Mouse (Mus musculus): Measurements from ENCODE around the gene Fuca1. TPM values are rescaled to one million over a fixed set of nuclear protein-coding genes. Genes with fewer than 3 reads are reported as not detected.
A peak's percentile ranks its signal among the peaks of the same experiment; 100 is the strongest.

Gene Fuca1
- polyA plus RNA-seq, 1 experiment from 2014 or later: 89.4 TPM

- Histone ChIP-seq H3K27ac (ENCODE audit: low read length) (no peak overlapping the region), H3K4me3 (ENCODE audit: low read length) (no peak overlapping the region), H3K36me3 (ENCODE audit: insufficient read depth, low read length) (no peaks in the 10 kb centered on the region), H3K9me3 (ENCODE audit: low read length) (no peaks in the 10 kb centered on the region), H3K27me3 (ENCODE audit: insufficient read depth, low read length) (no peaks in the 10 kb centered on the region), H3K4me2 (replicated peaks; ENCODE audit: low read depth, low read length) (no peak overlapping the region), H3K4me1 (ENCODE audit: insufficient read depth, low read length) (peaks cover 35% of the 10 kb centered on the region), H3K9ac (replicated peaks; ENCODE audit: low read length) (no peak overlapping the region)
- WGBS: 60% methylated on average over 2 of the region's 2 CpGs
- ATAC-seq (ENCODE audit: low FRiP score, low TSS enrichment): no peak
Observed at GRCm38 (mm10) chr4:135877742-135878141, 42.8 kb upstream of the Fuca1 start.

- Histone ChIP-seq H3K36me3 (ENCODE audit: insufficient read depth, low read length) (no peaks in the 10 kb centered on the region), H3K4me3 (ENCODE audit: low read length) (no peak overlapping the region), H3K27me3 (ENCODE audit: insufficient read depth, low read length) (no peaks in the 10 kb centered on the region), H3K4me2 (replicated peaks; ENCODE audit: low read depth, low read length) (no peak overlapping the region), H3K27ac (ENCODE audit: low read length) (no peak overlapping the region), H3K4me1 (ENCODE audit: insufficient read depth, low read length) (peaks cover 45% of the 10 kb centered on the region), H3K9ac (replicated peaks; ENCODE audit: low read length) (no peak overlapping the region), H3K9me3 (ENCODE audit: low read length) (no peaks in the 10 kb centered on the region)
- ATAC-seq (ENCODE audit: low FRiP score, low TSS enrichment): no peak
- WGBS: 63% methylated on average over 6 of the region's 6 CpGs
Observed at GRCm38 (mm10) chr4:135879021-135879420, 41.5 kb upstream of the Fuca1 start.

- Histone ChIP-seq H3K4me2 (replicated peaks; ENCODE audit: low read depth, low read length) (no peak overlapping the region), H3K9ac (replicated peaks; ENCODE audit: low read length) (no peak overlapping the region), H3K4me3 (ENCODE audit: low read length) (no peak overlapping the region), H3K27me3 (ENCODE audit: insufficient read depth, low read length) (no peaks in the 10 kb centered on the region), H3K9me3 (ENCODE audit: low read length) (no peaks in the 10 kb centered on the region), H3K27ac (ENCODE audit: low read length) (no peak overlapping the region), H3K36me3 (ENCODE audit: insufficient read depth, low read length) (no peaks in the 10 kb centered on the region), H3K4me1 (ENCODE audit: insufficient read depth, low read length) (peaks cover 41% of the 10 kb centered on the region)
- no peak for ATAC-seq (ENCODE audit: low FRiP score, low TSS enrichment)
- WGBS: 94% methylated on average over 6 of the region's 6 CpGs
Observed at GRCm38 (mm10) chr4:135880018-135880417, 40.5 kb upstream of the Fuca1 start.

GRCm38 (mm10) chr4:135880576-135880975, 40.0 kb upstream of the Fuca1 start:
- no peak overlapping the region for H3K4me2 ChIP-seq (replicated peaks; ENCODE audit: low read depth, low read length)
- no peaks in the 10 kb centered on the region for H3K27me3 ChIP-seq (ENCODE audit: insufficient read depth, low read length)
- no peak overlapping the region for H3K4me3 ChIP-seq (ENCODE audit: low read length)
- no peak for ATAC-seq (ENCODE audit: low FRiP score, low TSS enrichment)
- no peak overlapping the region for H3K27ac ChIP-seq (ENCODE audit: low read length)
- H3K9ac ChIP-seq (replicated peaks; ENCODE audit: low read length): no peak overlapping the region
- H3K36me3 ChIP-seq (ENCODE audit: insufficient read depth, low read length): no peaks in the 10 kb centered on the region
- 75% methylated on average over 10 of the region's 10 CpGs for WGBS
- H3K4me1 ChIP-seq (ENCODE audit: insufficient read depth, low read length): peaks cover 36% of the 10 kb centered on the region
- no peaks in the 10 kb centered on the region for H3K9me3 ChIP-seq (ENCODE audit: low read length)

- H3K9me3 ChIP-seq (ENCODE audit: low read length): no peaks in the 10 kb centered on the region
- ATAC-seq (ENCODE audit: low FRiP score, low TSS enrichment): no peak
- no peaks in the 10 kb centered on the region for H3K36me3 ChIP-seq (ENCODE audit: insufficient read depth, low read length)
- H3K9ac ChIP-seq (replicated peaks; ENCODE audit: low read length): no peak overlapping the region
- H3K27ac ChIP-seq (ENCODE audit: low read length): no peak overlapping the region
- WGBS: 78% methylated on average over 6 of the region's 6 CpGs
- no peak overlapping the region for H3K4me2 ChIP-seq (replicated peaks; ENCODE audit: low read depth, low read length)
- H3K27me3 ChIP-seq (ENCODE audit: insufficient read depth, low read length): no peaks in the 10 kb centered on the region
- no peak overlapping the region for H3K4me3 ChIP-seq (ENCODE audit: low read length)
- peaks cover 21% of the 10 kb centered on the region for H3K4me1 ChIP-seq (ENCODE audit: insufficient read depth, low read length)
Observed at GRCm38 (mm10) chr4:135882023-135882422, 38.5 kb upstream of the Fuca1 start.

GRCm38 (mm10) chr4:135883401-135883851, 37.1 kb upstream of the Fuca1 start:
- Histone ChIP-seq H3K36me3 (ENCODE audit: insufficient read depth, low read length) (no peaks in the 10 kb centered on the region), H3K4me3 (ENCODE audit: low read length) (no peak overlapping the region), H3K27ac (ENCODE audit: low read length) (peak overlapping the region; percentile 53), H3K9me3 (ENCODE audit: low read length) (no peaks in the 10 kb centered on the region), H3K4me1 (ENCODE audit: insufficient read depth, low read length) (peaks cover 19% of the 10 kb centered on the region), H3K4me2 (replicated peaks; ENCODE audit: low read depth, low read length) (no peak overlapping the region), H3K9ac (replicated peaks; ENCODE audit: low read length) (0 out of 2 replicates have a peak overlapping the region, but pooled peaks have one; percentile 22), H3K27me3 (ENCODE audit: insufficient read depth, low read length) (no peaks in the 10 kb centered on the region)
- ATAC-seq (ENCODE audit: low FRiP score, low TSS enrichment): no peak
- WGBS: 26% methylated on average over 10 of the region's 10 CpGs

- Histone ChIP-seq H3K9me3 (ENCODE audit: low read length) (no peaks in the 10 kb centered on the region), H3K4me2 (replicated peaks; ENCODE audit: low read depth, low read length) (no peak overlapping the region), H3K36me3 (ENCODE audit: insufficient read depth, low read length) (no peaks in the 10 kb centered on the region), H3K4me1 (ENCODE audit: insufficient read depth, low read length) (peaks cover 19% of the 10 kb centered on the region), H3K27ac (ENCODE audit: low read length) (peak overlapping the region; percentile 29; the same call in 1 of the 2 replicates), H3K27me3 (ENCODE audit: insufficient read depth, low read length) (no peaks in the 10 kb centered on the region), H3K9ac (replicated peaks; ENCODE audit: low read length) (no peak overlapping the region), H3K4me3 (ENCODE audit: low read length) (no peak overlapping the region)
- no peak for ATAC-seq (ENCODE audit: low FRiP score, low TSS enrichment)
- 47% methylated on average over 7 of the region's 7 CpGs for WGBS
Observed at GRCm38 (mm10) chr4:135883881-135884516, 36.5 kb upstream of the Fuca1 start.

GRCm38 (mm10) chr4:135884531-135884930, 36.0 kb upstream of the Fuca1 start:
- Histone ChIP-seq H3K4me2 (replicated peaks; ENCODE audit: low read depth, low read length) (no peak overlapping the region), H3K4me1 (ENCODE audit: insufficient read depth, low read length) (peaks cover 19% of the 10 kb centered on the region), H3K4me3 (ENCODE audit: low read length) (no peak overlapping the region), H3K36me3 (ENCODE audit: insufficient read depth, low read length) (no peaks in the 10 kb centered on the region), H3K27me3 (ENCODE audit: insufficient read depth, low read length) (no peaks in the 10 kb centered on the region), H3K9me3 (ENCODE audit: low read length) (no peaks in the 10 kb centered on the region), H3K27ac (ENCODE audit: low read length) (no peak overlapping the region), H3K9ac (replicated peaks; ENCODE audit: low read length) (no peak overlapping the region)
- 49% methylated on average over 6 of the region's 6 CpGs for WGBS
- no peak for ATAC-seq (ENCODE audit: low FRiP score, low TSS enrichment)

GRCm38 (mm10) chr4:135885676-135886075, 34.9 kb upstream of the Fuca1 start:
- Histone ChIP-seq H3K9me3 (ENCODE audit: low read length) (no peaks in the 10 kb centered on the region), H3K4me2 (replicated peaks; ENCODE audit: low read depth, low read length) (no peak overlapping the region), H3K27ac (ENCODE audit: low read length) (no peak overlapping the region), H3K4me3 (ENCODE audit: low read length) (no peak overlapping the region), H3K27me3 (ENCODE audit: insufficient read depth, low read length) (no peaks in the 10 kb centered on the region), H3K36me3 (ENCODE audit: insufficient read depth, low read length) (no peaks in the 10 kb centered on the region), H3K9ac (replicated peaks; ENCODE audit: low read length) (no peak overlapping the region), H3K4me1 (ENCODE audit: insufficient read depth, low read length) (peaks cover 17% of the 10 kb centered on the region)
- ATAC-seq (ENCODE audit: low FRiP score, low TSS enrichment): no peak
- 89% methylated on average over 12 of the region's 12 CpGs for WGBS

- Histone ChIP-seq H3K36me3 (ENCODE audit: insufficient read depth, low read length) (no peaks in the 10 kb centered on the region), H3K4me3 (ENCODE audit: low read length) (no peak overlapping the region), H3K9me3 (ENCODE audit: low read length) (no peaks in the 10 kb centered on the region), H3K4me1 (ENCODE audit: insufficient read depth, low read length) (peaks cover 17% of the 10 kb centered on the region), H3K4me2 (replicated peaks; ENCODE audit: low read depth, low read length) (no peak overlapping the region), H3K9ac (replicated peaks; ENCODE audit: low read length) (no peak overlapping the region), H3K27ac (ENCODE audit: low read length) (no peak overlapping the region), H3K27me3 (ENCODE audit: insufficient read depth, low read length) (no peaks in the 10 kb centered on the region)
- no peak for ATAC-seq (ENCODE audit: low FRiP score, low TSS enrichment)
- WGBS: 89% methylated on average over 4 of the region's 4 CpGs
Observed at GRCm38 (mm10) chr4:135886184-135886583, 34.4 kb upstream of the Fuca1 start.

All from kidney, embryonic 16.5 days (tissue).